Mouse (Mus musculus): ENCODE measurements around the gene Pcx.

GRCm38 (mm10) chr19:4613464-4614304 lies 103.4 kb downstream of the Pcx start:
- TF ChIP-seq POLR2A (IDR thresholded peaks at IDR 0.05; ENCODE audit: control insufficient read depth, extremely low read depth, insufficient read depth, low read length, poor library complexity) (no peak), CTCF (IDR thresholded peaks at IDR 0.05; ENCODE audit: borderline replicate concordance, control insufficient read depth, extremely low read depth, insufficient read depth, low read length, poor library complexity) (no peak)

Data from thymus, adult 2 months (tissue).